Mouse (Mus musculus): Measurements from ENCODE around the gene Rasa2. TPM values are rescaled to one million over a fixed set of nuclear protein-coding genes. Genes with fewer than 3 reads are reported as not detected.
A peak's percentile ranks its signal among the peaks of the same experiment; 100 is the strongest.
"Not testable (repeated sequence)": the region's sequence is repeated elsewhere in the genome, so short reads cannot be mapped to it uniquely, and the experiment has no call there.

Gene Rasa2
- 10 to 100 TPM; 36.2 to 36.7 TPM for polyA plus RNA-seq (2017; shearing (Covaris generic))

GRCm38 (mm10) chr9:96631389-96632072, at the start of gene Rasa2:
TSS of gene Rasa2 (minus strand) at chr9:96631617.
- peak; percentile 71 for ATAC-seq

GRCm38 (mm10) chr9:96678611-96679010, 47.2 kb upstream of the Rasa2 start:
- no peak for ATAC-seq

GRCm38 (mm10) chr9:96677711-96678110, 46.3 kb upstream of the Rasa2 start:
- not testable (repeated sequence) for ATAC-seq

GRCm38 (mm10) chr9:96676671-96677070, 45.3 kb upstream of the Rasa2 start:
- no peak for ATAC-seq

GRCm38 (mm10) chr9:96675763-96676640, 44.6 kb upstream of the Rasa2 start:
- ATAC-seq: peak; percentile 45

GRCm38 (mm10) chr9:96675071-96675762, 43.8 kb upstream of the Rasa2 start:
- peak; percentile 96 for ATAC-seq

- ATAC-seq: no peak
These were observed 42.9 kb upstream of the Rasa2 start for GRCm38 (mm10) chr9:96674301-96674700.

- no peak for ATAC-seq
These were observed 41.0 kb upstream of the Rasa2 start for GRCm38 (mm10) chr9:96672466-96672865.

GRCm38 (mm10) chr9:96671249-96671648, 39.8 kb upstream of the Rasa2 start:
- no peak for ATAC-seq

- ATAC-seq: peak; percentile 100
These were observed 38.5 kb upstream of the Rasa2 start for GRCm38 (mm10) chr9:96669877-96670276.

GRCm38 (mm10) chr9:96668628-96669027, 37.2 kb upstream of the Rasa2 start:
- no peak for ATAC-seq

GRCm38 (mm10) chr9:96660510-96661244, 29.3 kb upstream of the Rasa2 start:
- ATAC-seq: peak; percentile 63

GRCm38 (mm10) chr9:96659801-96660200, 28.4 kb upstream of the Rasa2 start:
- ATAC-seq: no peak

- no peak for ATAC-seq
These were observed 22.1 kb upstream of the Rasa2 start for GRCm38 (mm10) chr9:96653538-96653937.

- ATAC-seq: peak; percentile 19
These were observed 21.3 kb upstream of the Rasa2 start for GRCm38 (mm10) chr9:96652763-96653162.

GRCm38 (mm10) chr9:96650807-96651206, 19.4 kb upstream of the Rasa2 start:
- ATAC-seq: no peak

- peak; percentile 74 for ATAC-seq
These were observed 18.5 kb upstream of the Rasa2 start for GRCm38 (mm10) chr9:96649924-96650323.

GRCm38 (mm10) chr9:96649362-96649761, 17.9 kb upstream of the Rasa2 start:
- ATAC-seq: no peak

GRCm38 (mm10) chr9:96646668-96647295, 15.4 kb upstream of the Rasa2 start:
- peak; percentile 61 for ATAC-seq

- no peak for ATAC-seq
These were observed 13.4 kb upstream of the Rasa2 start for GRCm38 (mm10) chr9:96644840-96645239.

GRCm38 (mm10) chr9:96644002-96644401, 12.6 kb upstream of the Rasa2 start:
- not testable (repeated sequence) for ATAC-seq

GRCm38 (mm10) chr9:96639451-96639850, 8.0 kb upstream of the Rasa2 start:
- no peak for ATAC-seq
